Mouse (Mus musculus): ENCODE data around the gene Tarbp2.

DNA sequence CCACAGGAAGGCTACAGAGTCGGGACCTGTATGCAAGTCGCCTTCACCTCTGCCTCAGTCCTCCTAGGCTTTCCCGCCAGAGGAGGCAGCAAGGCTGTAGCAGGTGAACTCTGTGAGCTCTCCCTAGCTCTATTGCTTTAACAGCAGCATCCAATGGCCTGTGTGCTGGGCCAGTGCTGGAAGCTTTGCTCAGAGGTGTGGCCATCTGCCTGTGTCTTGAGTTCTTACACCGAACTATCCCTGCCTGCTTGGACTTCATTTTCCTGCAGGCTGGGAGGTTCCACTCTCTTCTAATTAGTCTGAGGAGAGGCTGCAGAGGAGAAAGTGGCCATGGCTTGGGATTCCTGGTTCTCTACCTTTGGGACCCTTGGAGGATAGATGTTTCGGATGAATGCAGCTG is 6.0 kb upstream of the Tarbp2 start:
- TF ChIP-seq GATA1 (IDR thresholded peaks at IDR 0.05; ENCODE audit: low read length) (no peak), TAL1 (IDR thresholded peaks at IDR 0.05; ENCODE audit: low read length) (no peak)

Measured in erythroblast, embryonic 14.5 days (primary cell).